Mouse (Mus musculus): ENCODE results near the gene Clps.

The Clps gene

DNA sequence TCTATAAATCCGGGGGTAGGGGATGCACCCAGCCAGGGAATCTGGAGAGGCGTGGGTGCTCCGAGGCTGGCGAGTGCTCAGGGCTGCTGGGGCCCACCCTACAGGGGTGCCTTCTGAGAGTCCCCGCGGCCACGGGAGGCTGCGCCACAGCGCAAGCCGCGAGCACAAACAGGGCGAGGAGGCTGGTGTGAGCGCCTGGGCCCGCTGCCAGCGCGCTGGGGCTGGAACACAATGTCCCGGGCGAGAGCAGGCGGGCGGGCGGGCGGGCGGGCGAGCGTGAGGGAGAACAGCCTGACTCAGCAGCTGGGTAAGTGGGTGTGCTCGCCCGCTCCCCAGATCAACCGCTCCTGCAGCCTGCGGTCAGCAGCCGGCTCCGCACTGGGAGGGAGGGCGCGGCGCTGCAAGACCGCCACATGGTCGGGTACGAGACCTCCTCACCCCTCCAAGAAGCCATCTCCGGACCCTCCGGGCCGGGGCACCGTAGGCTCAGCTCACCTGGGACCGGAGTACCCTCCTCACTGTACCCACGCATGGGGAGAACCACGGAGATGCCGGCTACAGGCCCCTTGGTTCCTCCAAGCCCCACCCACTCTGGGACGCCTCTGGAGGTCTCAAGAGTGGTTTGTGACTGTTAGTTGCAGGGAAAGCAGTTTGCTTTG is 42.5 kb downstream of the Clps start:
- DNase-seq: peak; percentile 96

DNA sequence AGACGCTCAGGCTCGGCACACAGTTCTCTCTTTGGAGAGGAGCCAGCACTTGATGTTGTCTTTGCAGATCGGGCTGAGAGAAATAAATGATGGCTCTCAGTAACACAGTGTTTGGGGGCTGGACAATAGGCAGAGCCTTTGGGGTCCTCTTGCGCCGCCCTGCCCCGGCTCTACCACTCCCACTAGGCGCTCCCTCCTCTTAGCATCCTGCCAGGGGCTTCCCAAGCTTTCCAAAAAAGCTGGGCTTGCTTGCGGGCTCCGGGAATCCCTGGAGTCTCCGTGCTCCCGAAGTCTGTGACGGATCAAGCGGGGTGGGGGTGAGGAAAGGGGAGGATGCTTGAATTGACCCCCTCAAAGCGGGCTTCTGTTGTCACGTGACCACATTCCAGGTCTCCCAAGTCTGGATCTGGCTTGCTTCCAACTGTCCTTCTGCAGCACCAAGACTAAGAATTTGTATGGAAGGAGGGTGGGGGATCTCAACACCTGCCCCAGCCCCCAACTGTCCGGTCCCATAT is 43.1 kb downstream of the Clps start, which contains the start of gene Fkbp5:
TSS of gene Fkbp5 (minus strand) at position 87 of the 515 bp plus-strand sequence.
- DNase-seq: peak; percentile 87

DNA sequence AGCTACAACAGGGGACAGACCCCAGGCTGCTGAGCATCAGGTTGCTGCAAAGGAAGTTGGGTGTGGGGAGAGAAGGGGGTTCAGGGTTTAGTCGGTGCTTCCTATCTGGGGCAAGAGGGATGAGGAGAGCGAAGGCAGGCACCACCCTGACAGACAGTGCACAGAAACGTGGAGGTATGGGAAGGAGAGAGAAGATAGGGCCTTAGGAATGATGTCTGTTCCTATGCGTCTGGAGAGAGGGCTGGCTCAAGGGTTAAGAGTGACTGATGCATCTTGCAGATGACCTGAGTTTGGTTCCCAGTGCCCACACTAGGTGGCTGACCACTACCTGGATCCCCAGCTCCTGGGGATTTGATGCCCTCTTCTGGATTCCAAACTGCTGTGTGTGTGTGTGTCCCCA is 43.7 kb downstream of the Clps start:
- DNase-seq: peak; percentile 20

DNA sequence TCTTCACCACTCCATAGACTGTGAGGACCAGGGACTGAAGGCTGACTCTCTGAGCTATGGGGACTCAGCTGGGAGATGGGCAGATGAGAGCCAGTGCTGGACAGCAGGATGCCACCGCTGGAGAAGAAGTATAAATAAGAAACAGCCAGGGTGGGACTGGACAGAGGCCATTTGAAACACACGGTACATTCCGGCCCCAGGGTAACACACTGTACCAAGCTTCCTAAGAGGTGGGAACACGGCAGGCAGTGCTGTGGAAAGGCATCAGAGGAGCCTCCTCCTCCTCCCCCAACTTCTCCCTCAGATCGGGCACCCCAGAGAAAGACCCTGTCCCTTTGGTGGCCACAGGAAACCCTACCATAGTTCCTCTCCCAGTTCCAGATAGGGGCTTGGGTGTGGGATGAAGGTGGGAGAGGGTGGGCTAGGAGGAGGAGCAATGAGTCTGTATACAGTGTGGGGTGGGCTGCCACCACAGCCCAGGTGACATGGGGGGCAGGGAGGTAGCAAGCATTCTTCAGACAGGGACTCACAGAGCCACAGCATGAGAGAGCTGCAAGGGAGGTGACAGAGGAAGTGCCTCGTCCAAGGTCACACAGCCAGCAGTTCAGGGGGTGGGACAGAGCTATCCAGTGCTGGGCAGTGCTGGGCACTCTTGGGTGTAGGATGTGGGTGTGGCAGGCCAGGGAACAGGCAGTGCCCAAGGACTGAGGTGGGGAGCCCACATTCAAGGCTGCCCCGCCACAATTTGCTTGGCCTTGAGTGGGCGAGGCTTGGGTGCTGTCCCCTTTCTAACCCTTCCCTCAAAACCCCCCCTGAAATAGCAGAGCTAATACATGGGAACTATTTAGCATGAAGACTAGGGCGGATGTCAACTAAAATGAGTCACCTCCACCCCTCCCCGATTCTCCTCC is 44.9 kb downstream of the Clps start:
- DNase-seq: peak; percentile 88

DNA sequence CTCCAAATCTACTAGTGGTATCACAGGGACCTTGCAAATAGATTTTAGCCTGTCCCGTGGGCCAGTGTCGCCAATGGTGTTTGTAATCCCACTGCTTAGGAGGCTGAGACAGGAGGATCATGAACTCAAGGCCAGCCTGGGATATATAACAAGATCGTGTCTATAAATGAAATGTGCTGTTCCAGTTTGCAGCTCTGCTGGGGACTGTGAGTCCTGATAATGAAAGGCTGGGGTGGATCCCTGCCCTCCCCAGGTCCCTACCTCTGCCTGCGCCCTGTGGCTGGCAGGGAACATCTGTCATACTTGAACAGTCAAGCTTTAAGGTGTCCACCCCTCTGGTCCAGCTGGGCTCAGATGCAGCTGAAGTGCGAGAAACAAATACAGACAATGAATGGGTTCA is 46.0 kb downstream of the Clps start:
- DNase-seq: no peak

DNA sequence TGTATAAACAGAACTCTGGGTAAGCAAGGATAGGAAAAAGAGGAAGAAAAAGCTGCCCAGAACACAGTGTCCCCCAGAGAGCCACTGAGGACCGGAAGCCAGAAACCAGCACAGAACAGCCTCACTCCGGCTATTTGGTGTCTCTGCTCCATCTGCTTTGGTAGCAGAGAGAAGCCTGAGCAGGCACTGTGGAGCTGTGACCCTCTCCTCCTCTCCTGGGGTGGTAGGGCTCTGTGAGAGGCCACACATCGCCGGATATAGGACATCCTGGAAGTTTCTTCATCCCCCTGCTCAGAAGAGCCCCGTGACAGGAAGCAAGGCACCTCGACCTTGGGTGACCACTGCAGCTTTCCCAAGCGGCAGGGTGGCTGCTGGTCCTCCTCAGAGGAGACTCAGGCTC is 46.7 kb downstream of the Clps start:
- peak; percentile 60 for DNase-seq

DNA sequence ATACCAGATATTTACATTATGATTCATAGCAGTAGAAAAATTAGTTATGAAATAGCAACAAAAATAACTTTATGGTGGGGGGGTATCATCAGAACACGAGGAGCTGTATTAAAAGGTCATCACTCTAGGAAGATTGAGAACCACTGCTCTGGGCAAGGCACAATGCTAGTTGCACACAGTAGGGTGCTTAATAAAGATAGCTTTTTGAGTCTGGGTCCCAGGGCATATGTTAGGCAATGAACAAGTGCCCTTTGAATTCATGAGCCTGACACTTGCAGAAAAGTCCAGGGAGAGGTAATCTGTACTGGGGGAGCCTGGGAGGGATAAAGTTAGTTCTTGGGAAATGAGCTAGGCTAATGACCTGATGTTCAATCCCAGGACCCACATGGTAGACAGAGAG is 47.2 kb downstream of the Clps start:
- no peak for DNase-seq

DNA sequence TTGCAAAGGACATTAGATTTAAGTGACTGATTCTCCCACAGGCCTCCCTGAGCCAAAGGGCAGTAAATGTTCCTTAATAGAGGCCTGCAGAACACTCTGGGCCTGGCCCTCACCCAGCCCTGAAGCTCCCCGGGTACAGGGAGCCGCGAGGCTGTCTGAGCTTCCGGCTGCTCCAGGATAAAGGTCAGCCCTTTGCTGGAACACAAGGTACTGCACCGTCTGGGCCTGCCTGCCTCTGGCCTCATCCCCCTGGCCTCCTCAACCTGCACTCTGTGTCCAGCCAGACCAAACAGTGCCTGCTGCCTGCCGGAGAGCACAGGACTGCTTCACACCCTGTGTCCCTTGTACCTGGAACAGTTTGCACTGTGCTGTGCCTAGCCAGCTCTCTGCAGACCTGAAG is 47.9 kb downstream of the Clps start:
- peak; percentile 77 for DNase-seq

DNA sequence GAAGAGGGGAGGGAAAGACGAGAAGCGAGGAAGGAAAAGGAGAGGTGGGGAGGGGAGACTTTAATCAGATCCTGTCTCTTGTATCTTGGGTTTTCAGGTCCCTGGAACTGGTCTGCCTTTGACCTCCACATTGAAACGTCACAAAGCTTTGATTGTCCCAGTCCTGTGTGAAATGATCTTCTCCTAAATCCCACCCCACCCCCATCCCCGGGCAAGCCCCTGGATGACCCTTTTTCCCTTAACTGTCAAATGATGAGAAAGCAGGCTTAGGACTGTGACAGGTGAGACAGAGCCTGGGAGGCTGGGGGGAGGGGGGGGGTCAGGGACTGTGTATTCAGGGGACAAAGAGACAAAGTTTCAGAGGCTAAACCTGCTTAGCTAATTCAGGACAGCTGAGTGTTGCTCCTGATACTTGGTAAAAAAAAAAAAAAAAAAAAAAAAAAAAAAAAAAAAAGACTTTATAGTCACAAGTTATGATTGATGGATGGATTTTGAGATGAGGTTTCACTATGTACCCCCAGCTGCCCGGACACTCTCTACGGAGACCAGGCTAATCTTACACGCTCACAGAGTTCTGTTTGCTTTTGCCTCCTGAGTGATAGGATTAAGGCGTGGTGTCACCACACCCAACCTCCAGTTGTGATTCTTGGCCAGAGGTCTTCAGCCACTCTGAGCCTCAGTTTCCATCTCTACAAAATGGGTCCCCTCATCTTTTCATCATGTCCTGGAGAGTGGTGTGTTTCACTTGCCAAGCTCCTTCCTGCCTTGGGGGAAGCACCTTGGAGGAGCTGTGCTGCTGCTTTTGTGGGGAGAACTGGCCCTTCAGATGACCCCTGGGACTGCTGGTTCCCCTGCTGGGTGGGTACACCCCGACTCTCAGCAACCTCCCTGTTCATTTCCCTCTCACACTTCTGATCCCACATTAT is 48.7 kb downstream of the Clps start:
- no peak for DNase-seq

DNA sequence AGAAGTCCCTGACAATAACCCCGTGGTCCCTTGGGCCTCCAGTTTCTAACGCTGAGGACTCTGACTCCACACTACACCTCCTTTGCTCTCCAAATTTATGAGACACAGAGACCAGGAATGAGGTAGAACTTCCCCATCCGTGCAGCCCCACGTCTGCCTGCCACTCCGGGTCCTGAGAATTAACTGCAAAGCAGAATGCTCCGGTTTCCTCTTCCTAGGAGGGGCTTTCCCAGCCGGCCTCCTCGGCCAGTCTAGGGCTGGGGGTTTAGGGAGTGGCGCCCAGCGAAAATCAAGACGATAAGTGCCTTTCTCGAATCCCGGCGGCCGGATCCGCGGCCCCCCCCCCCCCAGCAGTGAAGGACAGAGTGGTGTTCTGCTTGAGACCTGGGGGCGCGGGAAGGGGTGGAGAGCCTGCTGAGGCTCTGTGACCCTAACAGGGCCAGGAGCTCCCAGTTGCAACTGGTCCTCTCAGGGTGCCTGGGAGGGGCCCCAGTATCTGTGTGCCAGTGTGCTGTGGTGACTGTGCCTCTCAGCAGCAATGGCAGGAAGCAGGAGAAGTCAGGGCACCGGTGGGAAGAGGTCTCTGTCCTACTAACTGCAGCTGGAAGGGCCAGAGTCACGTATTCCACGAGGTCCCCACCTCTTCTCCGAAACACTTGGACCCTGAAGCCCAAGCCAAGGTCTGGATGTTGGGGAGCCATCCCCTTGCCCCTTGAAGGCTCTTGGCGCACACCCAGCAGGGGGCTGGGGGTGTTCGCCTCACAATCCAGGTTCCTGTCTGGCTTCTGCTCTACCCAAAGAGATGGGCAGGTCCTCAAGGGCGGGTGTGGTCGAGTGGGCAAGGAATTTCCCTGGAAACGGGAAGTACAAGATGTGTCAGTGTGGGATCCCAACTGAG is 49.9 kb downstream of the Clps start:
- peak; percentile 59 for DNase-seq

Measured in lung, postnatal 36 days (tissue).